Mouse (Mus musculus) cerebellum, postnatal 36 days (tissue): ENCODE data around the gene Gm11116.
"Not testable (repeated sequence)": the region's sequence is repeated elsewhere in the genome, so short reads cannot be mapped to it uniquely, and the experiment has no call there.

Experiments used
- DNase-seq, 2 experiments: peaks; one replicate each; pipeline ENCODE4 v3.0.0; 2021 to 2022; ENCODE audit warnings: mixed read lengths in 2 of 2

The Gm11116 gene

DNA sequence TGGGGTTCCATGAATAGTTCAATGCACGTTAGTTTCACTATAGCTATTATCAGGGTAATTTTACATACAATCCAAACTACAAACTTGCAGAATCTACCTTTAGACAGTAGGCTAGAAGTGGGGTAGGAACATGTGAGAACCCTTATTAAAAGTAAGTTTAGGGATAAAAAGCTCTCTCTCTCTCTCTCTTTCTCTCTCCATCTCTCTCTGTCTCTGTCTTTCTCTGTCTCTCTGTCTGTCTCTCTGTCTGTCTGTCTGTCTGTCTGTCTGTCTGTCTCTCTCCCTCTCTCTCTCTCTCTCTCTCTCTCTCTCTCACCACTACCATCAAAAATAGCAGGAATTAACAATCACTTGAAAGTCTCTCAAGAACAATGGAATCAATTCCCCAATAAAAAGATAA lies at the start of gene Gm11116:
Gene Gm11116 (minus strand): TSS at position 101 of the 400 bp plus-strand sequence.
- no peak for DNase-seq

GRCm38 (mm10) chr5:88153999-88154398 lies 42.7 kb upstream of the Gm11116 start, which contains the start of gene Gm11115:
TSS of gene Gm11115 (minus strand) at chr5:88154099.
- no peak for DNase-seq

DNA sequence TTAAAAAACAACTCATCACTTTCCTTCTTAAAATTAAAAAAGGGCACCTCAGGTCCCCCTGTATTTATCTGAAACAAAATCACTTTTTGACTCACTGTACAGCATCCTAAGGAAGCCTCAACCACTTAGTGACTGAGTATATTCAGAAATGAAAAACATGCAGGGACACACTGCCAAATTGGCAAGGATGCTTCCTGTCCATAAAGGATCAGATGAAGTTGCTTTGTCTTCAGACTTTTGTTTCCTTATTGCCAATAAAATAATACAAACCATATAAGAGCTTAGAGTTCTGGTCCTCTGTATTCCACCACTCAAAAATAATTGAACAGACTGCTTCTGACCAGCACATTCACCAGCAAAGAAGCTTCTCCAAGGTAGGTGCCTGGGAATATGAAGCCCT lies 25.1 kb downstream of the Gm11116 start, which contains the start of gene Smr2:
Gene Smr2 (plus strand): TSS at position 301 of the 400 bp plus-strand sequence.
- DNase-seq = not testable (repeated sequence)
